Mouse (Mus musculus) E14TG2a.4 (cell line): ENCODE data around the gene A330070K13Rik.

ENCODE experiments used
- CTCF ChIP-seq: conservative IDR thresholded peaks from 2 replicates; pipeline ENCODE4 v1.5.1; 2014; ENCODE audit warnings: low read length
- NANOG ChIP-seq: IDR thresholded peaks from 2 replicates; pipeline ENCODE4 v1.6.1; 2014; ENCODE audit warnings: borderline replicate concordance, low read length, mixed read lengths
- POU5F1 ChIP-seq: IDR thresholded peaks from 2 replicates; pipeline ENCODE4 v1.6.1; 2014; ENCODE audit warnings: low read length, borderline replicate concordance

GRCm38 (mm10) chr5:130345871-130346270 lies 38.6 kb downstream of the A330070K13Rik start:
- no peak for TF ChIP-seq CTCF
- no peak for TF ChIP-seq NANOG
- no peak for TF ChIP-seq POU5F1
